Mouse (Mus musculus) midbrain, postnatal 0 days (tissue): Measurements from ENCODE around the gene Dlx3. TPM values are rescaled to one million over a fixed set of nuclear protein-coding genes. Genes with fewer than 3 reads are reported as not detected.

Source experiments
- ATAC-seq: fragments of 200-750 bp; cut with Nextera tagmentation; 2 replicates; pipeline ENCODE4 v1.8.0; 2017; ENCODE audit warnings: moderate number of reproducible peaks, mild to moderate bottlenecking, moderate TSS enrichment, moderate library complexity; ENCODE audit not compliant: low FRiP score
- DNase-seq: peaks from one replicate; pipeline ENCODE4 v3.0.0-alpha.2; 2015; ENCODE audit warnings: low spot score
- H3K27ac ChIP-seq: fragments of 300-500 bp; sonication (generic); 2 replicates; pipeline ENCODE4 v1.5.1; 2014; ENCODE audit warnings: low read depth, mild to moderate bottlenecking, low read length, mixed read lengths
- H3K27me3 ChIP-seq: fragments of 300-500 bp; sonication (generic); 2 replicates; pipeline ENCODE4 v1.6.1; 2014; ENCODE audit warnings: low read length, control low read depth, mixed read lengths; ENCODE audit not compliant: insufficient read depth
- H3K36me3 ChIP-seq: fragments of 300-500 bp; sonication (generic); 2 replicates; pipeline ENCODE4 v1.6.1; 2014; ENCODE audit warnings: low read length, control low read depth, mixed read lengths; ENCODE audit not compliant: insufficient read depth
- H3K4me1 ChIP-seq: fragments of 300-500 bp; sonication (generic); 2 replicates; pipeline ENCODE4 v1.6.1; 2014; ENCODE audit warnings: mild to moderate bottlenecking, control low read depth, antibody characterized with exemption, low read length, mixed read lengths; ENCODE audit not compliant: insufficient read depth
- H3K4me2 ChIP-seq: fragments of 300-500 bp; sonication (generic); 2 replicates; pipeline ENCODE4 v1.6.1; 2014; ENCODE audit warnings: low read depth, mild to moderate bottlenecking, low read length, mixed read lengths; ENCODE audit not compliant: poor library complexity, severe bottlenecking
- H3K4me3 ChIP-seq: fragments of 300-500 bp; sonication (generic); 2 replicates; pipeline ENCODE4 v1.5.1; 2014; ENCODE audit warnings: low read depth, mild to moderate bottlenecking, low read length, moderate library complexity
- H3K9ac ChIP-seq: fragments of 300-500 bp; sonication (generic); replicated peaks from 2 replicates; pipeline ENCODE4 v1.6.1; 2014; ENCODE audit warnings: mild to moderate bottlenecking, low read length, moderate library complexity, mixed read lengths; ENCODE audit not compliant: poor library complexity, severe bottlenecking
- H3K9me3 ChIP-seq: fragments of 300-500 bp; sonication (generic); 2 replicates; pipeline ENCODE4 v1.6.1; 2016; ENCODE audit warnings: low read length, control low read depth
- CTCF ChIP-seq: IDR thresholded peaks from 2 replicates; pipeline ENCODE4 v1.5.1; 2016; ENCODE audit warnings: antibody characterized with exemption, mild to moderate bottlenecking
- WGBS: fragments of 180-500 bp; shearing (Covaris S2); extraction: QIAGEN DNeasy Blood & Tissue Kit; methylation state at CpG from one replicate; pipeline ENCODE4 v1.1.7; 2014; 5-methylcytosine and 5-hydroxymethylcytosine counted together
- polyA plus RNA-seq: library from polyadenylated mRNA; unstranded; fragments of >200 nt; fragmentation: Nextera tagmentation; extraction: Ambion mirVana; gene quantifications from 2 replicates; pipeline ENCODE4 v1.2.1, GENCODE M21; 2015
- total RNA-seq: library from RNA; depleted of rRNA; stranded (reverse); fragments of >200 nt; gene quantifications from 2 replicates; pipeline ENCODE4 v1.2.3, GENCODE M21; 2014; rRNA removed

The Dlx3 gene
- total and polyA plus RNA-seq, 2 experiments from 2014 or later = 0.33 TPM; not detected in 1

DNA sequence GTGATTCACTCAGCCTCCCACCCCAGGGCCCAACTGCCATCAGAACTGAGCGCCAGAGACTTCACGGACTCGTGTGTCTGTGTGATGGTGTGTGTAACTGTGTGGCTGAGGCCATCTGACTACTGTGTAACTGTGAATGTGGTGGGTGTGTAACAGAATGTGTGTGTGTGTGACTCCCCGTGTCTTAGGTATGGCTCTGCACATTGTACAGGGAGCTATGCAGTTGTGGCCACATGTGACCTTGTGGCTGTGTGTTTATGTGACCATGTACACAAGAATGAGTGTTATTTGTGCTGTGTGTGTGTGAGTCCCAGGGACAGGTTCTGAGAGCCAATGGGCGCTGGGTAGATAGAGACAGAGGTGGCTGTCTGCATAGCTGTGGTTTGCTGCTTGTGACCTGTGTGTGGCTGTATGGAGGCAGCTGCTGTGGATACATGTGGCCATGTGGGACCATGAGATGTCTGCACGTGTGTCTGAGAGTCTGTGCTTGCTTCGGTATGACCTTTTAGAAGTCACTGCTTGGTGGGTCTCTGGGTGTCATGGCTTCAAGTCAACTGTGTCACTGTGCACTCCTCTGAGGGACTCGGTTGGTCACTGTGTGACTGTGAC is 39.9 kb downstream of the Dlx3 start:
- Histone ChIP-seq H3K27me3 (peaks cover 4% of the 10 kb centered on the region; the same call in 1 of the 2 replicates), H3K4me1 (no peaks in the 10 kb centered on the region), H3K27ac (no peak overlapping the region), H3K4me2 (no peak overlapping the region), H3K9me3 (no peaks in the 10 kb centered on the region), H3K36me3 (no peaks in the 10 kb centered on the region), H3K9ac (no peak overlapping the region), H3K4me3 (no peak overlapping the region)
- DNase-seq (no peak), ATAC-seq (no peak)
- TF ChIP-seq CTCF = no peak
- 86% methylated on average over 8 of the region's 8 CpGs for WGBS

- no peaks in the 10 kb centered on the region for H3K9me3 ChIP-seq
- no peaks in the 10 kb centered on the region for H3K36me3 ChIP-seq
- no peak for DNase-seq
- ATAC-seq = no peak
- H3K9ac ChIP-seq = no peak overlapping the region
- no peak overlapping the region for H3K4me2 ChIP-seq
- H3K27ac ChIP-seq = no peak overlapping the region
- WGBS = 34% methylated on average over 7 of the region's 7 CpGs
- no peak overlapping the region for H3K4me3 ChIP-seq
- TF ChIP-seq CTCF = no peak
- no peaks in the 10 kb centered on the region; the same call in 1 of the 2 replicates for H3K27me3 ChIP-seq
- H3K4me1 ChIP-seq = no peaks in the 10 kb centered on the region
Observed at GRCm38 (mm10) chr11:95160693-95161092, 40.8 kb downstream of the Dlx3 start.

DNA sequence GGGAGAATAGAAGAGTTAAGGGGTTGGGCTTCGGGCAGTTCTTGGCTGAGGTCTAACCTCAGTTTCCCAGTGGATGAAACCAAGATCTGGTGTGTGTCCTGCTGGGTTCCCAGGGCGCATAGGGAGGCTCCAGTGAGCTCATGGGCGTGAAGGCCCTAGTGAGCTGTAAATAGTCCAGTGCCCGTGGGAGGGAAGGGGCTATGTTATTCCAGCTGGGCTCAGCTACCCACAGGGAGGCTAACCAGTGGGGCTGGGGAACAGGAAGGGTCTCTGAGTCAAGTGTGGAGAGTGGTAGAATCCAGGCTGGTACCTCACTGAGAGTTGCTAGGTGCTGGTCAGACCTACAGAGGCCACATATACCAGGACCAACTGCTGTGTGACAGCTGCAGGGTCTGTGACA is 41.8 kb downstream of the Dlx3 start:
- no peak for ATAC-seq
- H3K9me3 ChIP-seq = no peaks in the 10 kb centered on the region
- H3K4me2 ChIP-seq = no peak overlapping the region
- no peak for DNase-seq
- H3K9ac ChIP-seq = no peak overlapping the region
- no peaks in the 10 kb centered on the region; the same call in 1 of the 2 replicates for H3K27me3 ChIP-seq
- H3K4me1 ChIP-seq = no peaks in the 10 kb centered on the region
- no peak overlapping the region for H3K27ac ChIP-seq
- no peak for TF ChIP-seq CTCF
- H3K36me3 ChIP-seq = no peaks in the 10 kb centered on the region
- no peak overlapping the region for H3K4me3 ChIP-seq
- 65% methylated on average over 4 of the region's 4 CpGs for WGBS

DNA sequence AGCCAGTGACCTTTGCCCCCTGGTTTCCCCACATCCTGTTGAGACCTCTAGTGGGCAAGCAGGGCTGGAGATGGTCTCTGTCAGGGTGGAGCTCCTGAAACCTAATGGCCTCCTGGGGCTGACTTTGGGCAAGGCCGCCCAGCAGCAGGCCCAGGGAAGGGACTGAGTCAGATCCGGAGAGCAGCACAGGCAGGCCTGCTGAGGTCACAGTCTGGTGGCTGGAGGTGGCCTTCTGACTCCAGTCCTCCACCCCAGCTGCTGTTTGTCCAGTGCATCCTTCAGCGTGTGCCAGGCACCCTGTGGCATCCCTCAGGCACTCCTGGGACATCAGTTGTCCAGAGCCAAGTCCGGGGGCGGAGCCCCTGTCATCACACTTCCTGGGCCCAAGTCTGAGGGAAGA is 45.9 kb downstream of the Dlx3 start:
- Histone ChIP-seq H3K9ac (no peak overlapping the region), H3K27me3 (no peaks in the 10 kb centered on the region), H3K27ac (no peak overlapping the region), H3K4me2 (no peak overlapping the region), H3K36me3 (no peaks in the 10 kb centered on the region), H3K9me3 (no peaks in the 10 kb centered on the region), H3K4me3 (no peak overlapping the region), H3K4me1 (no peaks in the 10 kb centered on the region)
- no peak for ATAC-seq
- DNase-seq = no peak
- no peak for TF ChIP-seq CTCF
- 85% methylated on average over 5 of the region's 5 CpGs for WGBS

Other genes with a start within 250 kb of the Dlx3 start
- 44.7 and 50.3 TPM in 2 replicates for gene Col1a1, start 183.9 kb upstream of the Dlx3 start, total RNA-seq
- 65.4 and 67.5 TPM in 2 replicates for gene Col1a1, start 183.9 kb upstream of the Dlx3 start, polyA plus RNA-seq
- not detected in 2 replicates for gene Hils1, start 152.5 kb upstream of the Dlx3 start, total RNA-seq
- not detected in 2 replicates for gene Hils1, start 152.5 kb upstream of the Dlx3 start, polyA plus RNA-seq
- not detected in 2 replicates for gene Sgca, start 143.8 kb upstream of the Dlx3 start, total RNA-seq
- 0.29 and 0.39 TPM in 2 replicates for gene Sgca, start 143.8 kb upstream of the Dlx3 start, polyA plus RNA-seq
- 179 and 217 TPM in 2 replicates for gene Ppp1r9b, start 129.1 kb upstream of the Dlx3 start, total RNA-seq
- gene Ppp1r9b, start 129.1 kb upstream of the Dlx3 start, polyA plus RNA-seq = 18.2 and 20.4 TPM in 2 replicates
- gene Samd14, start 110.2 kb upstream of the Dlx3 start, total RNA-seq = 221 and 243 TPM in 2 replicates
- gene Samd14, start 110.2 kb upstream of the Dlx3 start, polyA plus RNA-seq = 158 and 161 TPM in 2 replicates
- gene Pdk2, start 78.8 kb upstream of the Dlx3 start, total RNA-seq = 14.1 and 18.1 TPM in 2 replicates
- gene Pdk2, start 78.8 kb upstream of the Dlx3 start, polyA plus RNA-seq = 30.8 and 32.7 TPM in 2 replicates
- 33.2 and 38.3 TPM in 2 replicates for gene Itga3, start 43.3 kb upstream of the Dlx3 start, total RNA-seq
- gene Itga3, start 43.3 kb upstream of the Dlx3 start, polyA plus RNA-seq = 11.2 and 12.3 TPM in 2 replicates
- gene Dlx4, start 26.1 kb downstream of the Dlx3 start, total RNA-seq = 0.60 TPM in 1 of 2 replicates, not detected in the other
- gene Dlx4, start 26.1 kb downstream of the Dlx3 start, polyA plus RNA-seq = 0.47 and 0.51 TPM in 2 replicates
- not detected in 2 replicates for gene Tac4, start 141.4 kb downstream of the Dlx3 start, total RNA-seq
- gene Tac4, start 141.4 kb downstream of the Dlx3 start, polyA plus RNA-seq = not detected in 2 replicates
- gene Kat7, start 190.1 kb downstream of the Dlx3 start, total RNA-seq = 72.5 and 113 TPM in 2 replicates
- gene Kat7, start 190.1 kb downstream of the Dlx3 start, polyA plus RNA-seq = 65.6 and 72.7 TPM in 2 replicates
- 5.3 and 6.1 TPM in 2 replicates for gene Fam117a, start 216.9 kb downstream of the Dlx3 start, total RNA-seq
- 1.1 and 1.6 TPM in 2 replicates for gene Fam117a, start 216.9 kb downstream of the Dlx3 start, polyA plus RNA-seq